Mouse (Mus musculus): Measurements from ENCODE around the gene Mrpl40.

Gene Mrpl40

DNA sequence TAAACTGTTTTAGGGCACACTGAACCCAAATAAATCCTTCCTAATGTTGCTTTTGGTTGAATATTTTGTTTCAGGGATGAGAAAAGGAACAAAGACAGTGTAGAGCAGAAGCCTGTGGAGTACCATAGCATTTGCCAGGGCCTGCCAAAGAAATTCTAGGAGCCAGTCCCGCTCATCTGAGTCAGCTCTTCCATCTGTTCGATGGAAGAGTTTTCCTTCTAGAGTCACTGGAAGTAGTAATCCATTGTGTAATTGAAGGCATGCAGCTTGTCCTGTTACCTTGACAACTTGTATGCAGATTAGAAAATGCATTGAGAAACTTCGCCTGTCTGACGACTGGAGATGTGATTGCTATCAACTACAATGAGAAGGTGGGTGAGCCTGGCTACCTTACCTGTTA is 53.7 kb downstream of the Mrpl40 start:
- no peak for DNase-seq

DNA sequence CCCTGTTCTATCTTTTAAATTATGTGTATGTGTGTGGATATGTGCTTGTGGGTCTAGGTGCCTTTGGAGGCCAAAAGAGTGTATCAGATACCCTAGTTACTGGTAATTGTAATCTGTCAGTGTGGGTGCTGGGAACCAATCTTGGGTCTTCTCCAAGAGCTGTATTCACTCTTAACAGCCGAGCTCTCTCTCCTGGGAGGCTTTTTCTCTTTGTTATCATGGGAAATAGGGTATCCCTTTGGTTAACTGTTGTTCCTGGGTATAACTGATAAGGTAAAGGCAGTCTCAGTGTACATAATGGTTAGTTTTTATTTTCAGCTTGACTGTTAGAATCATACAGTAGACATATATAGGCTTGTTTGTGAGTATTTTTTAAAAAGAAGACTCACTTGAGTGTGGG is 54.3 kb downstream of the Mrpl40 start:
- no peak for DNase-seq
